Comparison of ENCODE assay signal across 8 mouse cellular contexts in the genomic region with DNA sequence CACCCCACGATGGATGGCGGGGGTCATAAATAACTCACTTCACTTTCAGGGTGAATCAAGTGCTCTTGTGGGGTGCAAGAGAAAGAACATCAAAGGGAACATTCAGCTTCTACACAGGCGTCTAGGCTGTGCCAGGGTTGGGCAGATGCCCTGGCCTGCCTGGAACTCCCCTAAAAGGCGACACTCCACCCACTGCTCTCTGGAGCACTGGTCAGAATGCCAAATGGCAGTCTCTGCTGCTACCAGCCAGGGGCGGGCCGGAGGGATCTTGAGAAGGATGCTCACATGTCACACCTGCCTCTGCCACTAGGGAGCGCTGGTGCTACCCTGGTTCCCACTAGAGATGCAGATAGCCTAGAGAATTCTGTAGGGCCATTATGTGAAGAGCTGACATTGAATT.
DNase-seq lines count a peak whose midpoint lies in the region; ATAC-seq and TF ChIP-seq lines count a peak whose summit lies in the region.
"Had no signal": no experiment of that assay in that cellular context is flagged by ENCODE, and none has a peak within 500 bp of the region (broad histone marks: within the 10 kb centered on the region; RNA-seq: fewer than 3 reads in every experiment).

No protein-coding gene starts in this region.

- dilution Hi-C loops in CH12.LX (cut with MboI; ENCODE audit: extremely low pct_ligation_motif_present, extremely low pct_unique_long_range_greater_than_20kb, low sequenced_read_pairs) = no loop called here

- peak; percentile 25 for TF ChIP-seq RAD21 in CH12.LX (IDR thresholded peaks at IDR 0.05; ENCODE audit: low read depth, low read length)

- H3K27ac ChIP-seq in CH12.LX (ENCODE audit: insufficient read depth, low read depth) = no peak overlapping the region
- no peak overlapping the region for H3K27ac ChIP-seq in lung, postnatal 0 days (ENCODE audit: low read length)
- H3K27ac ChIP-seq: neural tube, embryonic 12.5 days had no signal

- no peak for TF ChIP-seq EP300 in CH12.LX (IDR thresholded peaks at IDR 0.05; ENCODE audit: low read length)
- no peak for TF ChIP-seq EP300 in lung, postnatal 0 days (IDR thresholded peaks at IDR 0.05)

- peaks cover 64% of the 10 kb centered on the region for H3K27me3 ChIP-seq in CH12.LX (replicated peaks)
- no peaks in the 10 kb centered on the region for H3K27me3 ChIP-seq in lung, postnatal 0 days (replicated peaks; ENCODE audit: insufficient read depth, low read length)

- H3K36me3 ChIP-seq in CH12.LX (replicated peaks in 1 of 2; ENCODE audit: control insufficient read depth in 1 of 2, insufficient read depth in 1 of 2, low read length in 1 of 2) = no peaks in the 10 kb centered on the region
- no peaks in the 10 kb centered on the region for H3K36me3 ChIP-seq in lung, postnatal 0 days (ENCODE audit: insufficient read depth, low read length)
- H3K36me3 ChIP-seq: neural tube, embryonic 12.5 days had no signal

- no peak for ATAC-seq in lung, postnatal 0 days

- no peak for TF ChIP-seq POLR2A in CH12.LX (IDR thresholded peaks at IDR 0.05; ENCODE audit: low read depth, low read length)

- 46% methylated on average over 7 of the region's 7 CpGs for whole genome bisulfite sequencing in lung, postnatal 0 days

- peak in 1 of 2 experiments; percentile 61; a peak in 3 of 4 replicates for TF ChIP-seq CTCF in CH12.LX (conservative IDR thresholded peaks at IDR 0.05 in 1 of 2, IDR thresholded peaks at IDR 0.05 in 1 of 2; ENCODE audit: low read depth in 2 of 2, low read length in 2 of 2)
- TF ChIP-seq CTCF in lung, postnatal 0 days (IDR thresholded peaks at IDR 0.05) = peak; percentile 65

- no peaks in the 10 kb centered on the region for H3K79me2 ChIP-seq in CH12.LX (replicated peaks; ENCODE audit: control insufficient read depth, extremely low read depth, insufficient read depth, poor library complexity, severe bottlenecking)

- in situ Hi-C loops in CH12.LX (cut with MboI; ENCODE audit: low pct_ligation_motif_present, low pct_unique_long_range_greater_than_20kb, low sequenced_read_pairs) = no loop called here

- H3K9me3 ChIP-seq in CH12.LX (replicated peaks; ENCODE audit: low read length) = no peaks in the 10 kb centered on the region
- H3K9me3 ChIP-seq in lung, postnatal 0 days (ENCODE audit: low read length) = no peaks in the 10 kb centered on the region
- H3K9me3 ChIP-seq: neural tube, embryonic 12.5 days had no signal

- DNase-seq in CH12.LX (ENCODE audit: extremely low read depth) = peak; percentile 24
- DNase-seq in Muller cell, postnatal 12 days (ENCODE audit: inconsistent ontology term) = peak; percentile 86
- peak; percentile 87 to 88 for DNase-seq in cerebellum, postnatal 10 days
- peak; percentile 69 to 76 for DNase-seq in frontal cortex, postnatal 36 days (ENCODE audit: low spot score in 2 of 2)
- peak; percentile 86 for DNase-seq in layer of hippocampus, adult 11-12 months (ENCODE audit: low spot score)
- peak; percentile 39 for DNase-seq in lung, postnatal 0 days (ENCODE audit: low spot score)
- peak; percentile 41 for DNase-seq in testis, postnatal 14 days (ENCODE audit: low spot score)

- H3K4me1 ChIP-seq in CH12.LX (ENCODE audit: control insufficient read depth in 1 of 2, insufficient read depth in 2 of 2) = no peaks in the 10 kb centered on the region
- H3K4me1 ChIP-seq in lung, postnatal 0 days (ENCODE audit: insufficient read depth, low read depth, low read length) = no peaks in the 10 kb centered on the region

- H3K4me3 ChIP-seq in CH12.LX (replicated peaks in 1 of 3; ENCODE audit: low read depth in 2 of 3, low read length in 2 of 3, poor library complexity in 1 of 3) = no peak overlapping the region
- no peak overlapping the region for H3K4me3 ChIP-seq in lung, postnatal 0 days (ENCODE audit: low read depth, low read length)
- H3K4me3 ChIP-seq: neural tube, embryonic 12.5 days had no signal

- no peak overlapping the region for H3K9ac ChIP-seq in CH12.LX (ENCODE audit: insufficient read depth, low read depth)
- H3K9ac ChIP-seq in lung, postnatal 0 days (replicated peaks; ENCODE audit: low read depth) = no peak overlapping the region
- H3K9ac ChIP-seq: neural tube, embryonic 12.5 days had no signal

- H3K4me2 ChIP-seq in CH12.LX (ENCODE audit: insufficient read depth, low read depth, poor library complexity, severe bottlenecking) = no peak overlapping the region
- H3K4me2 ChIP-seq in lung, postnatal 0 days (replicated peaks; ENCODE audit: low read depth, low read length) = no peak overlapping the region
- H3K4me2 ChIP-seq: neural tube, embryonic 12.5 days had no signal

TF ChIP-seq in CH12.LX, 34 proteins besides CTCF, POLR2A, EP300 and RAD21:
- TF ChIP-seq ETS1 (conservative IDR thresholded peaks at IDR 0.05; ENCODE audit: low read depth, low read length) (no peak), SMC3 (IDR thresholded peaks at IDR 0.05; ENCODE audit: low read depth, low read length) (peak; percentile 28)

Comparison
In these comparisons a context has a peak if more than half of its experiments do, and no peak if none do; other contexts are left out.
1. DNase-seq: peak in every context shown above with its lines; median percentile 88 in cerebellum, postnatal 10 days; 86 in Muller cell, postnatal 12 days; 86 in layer of hippocampus, adult 11-12 months; 72 in frontal cortex, postnatal 36 days; 41 in testis, postnatal 14 days; 39 in lung, postnatal 0 days; 24 in CH12.LX.